Mouse (Mus musculus): ENCODE measurements around the gene Cdhr3. TPM values are rescaled to one million over a fixed set of nuclear protein-coding genes. Genes with fewer than 3 reads are reported as not detected.
A peak's percentile ranks its signal among the peaks of the same experiment; 100 is the strongest.

Cdhr3 gene
- total and polyA plus RNA-seq, 2 experiments from 2014 or later, result 0.55 to 1.0 TPM

GRCm38 (mm10) chr12:33061651-33062050 lies 31.0 kb downstream of the Cdhr3 start:
- Histone ChIP-seq H3K4me2 (ENCODE audit: low read depth, low read length, poor library complexity, severe bottlenecking) (no peak overlapping the region), H3K4me3 (ENCODE audit: low read depth, low read length) (no peak overlapping the region), H3K4me1 (ENCODE audit: insufficient read depth, low read length) (peaks cover 17% of the 10 kb centered on the region; the same call in 1 of the 2 replicates), H3K27ac (ENCODE audit: low read depth, low read length) (peak overlapping the region; percentile 6), H3K27me3 (ENCODE audit: insufficient read depth, low read length) (no peaks in the 10 kb centered on the region), H3K9ac (replicated peaks; ENCODE audit: low read length, poor library complexity, severe bottlenecking) (no peak overlapping the region), H3K36me3 (ENCODE audit: insufficient read depth, low read length) (no peaks in the 10 kb centered on the region), H3K9me3 (ENCODE audit: low read length) (no peaks in the 10 kb centered on the region)
- ATAC-seq (ENCODE audit: low FRiP score), result peak; percentile 51; the same call in 1 of the 2 replicates
- no peak for TF ChIP-seq CTCF (IDR thresholded peaks at IDR 0.05)
- no peak for DNase-seq (ENCODE audit: low spot score)
- 31% methylated on average over 8 of the region's 8 CpGs for WGBS

- H3K27me3 ChIP-seq (ENCODE audit: insufficient read depth, low read length), result no peaks in the 10 kb centered on the region
- no peaks in the 10 kb centered on the region for H3K9me3 ChIP-seq (ENCODE audit: low read length)
- 8% methylated on average over 19 of the region's 19 CpGs for WGBS
- H3K27ac ChIP-seq (ENCODE audit: low read depth, low read length), result 0 out of 2 replicates have a peak overlapping the region, but pooled peaks have one; percentile 39
- no peak overlapping the region for H3K9ac ChIP-seq (replicated peaks; ENCODE audit: low read length, poor library complexity, severe bottlenecking)
- peak; percentile 74 for TF ChIP-seq CTCF (IDR thresholded peaks at IDR 0.05)
- peak overlapping the region; percentile 39 for H3K4me2 ChIP-seq (ENCODE audit: low read depth, low read length, poor library complexity, severe bottlenecking)
- peaks cover 14% of the 10 kb centered on the region; the same call in 1 of the 2 replicates for H3K4me1 ChIP-seq (ENCODE audit: insufficient read depth, low read length)
- no peak overlapping the region for H3K4me3 ChIP-seq (ENCODE audit: low read depth, low read length)
- H3K36me3 ChIP-seq (ENCODE audit: insufficient read depth, low read length), result no peaks in the 10 kb centered on the region
- ATAC-seq (ENCODE audit: low FRiP score), result peak; percentile 70
- DNase-seq (ENCODE audit: low spot score), result peak; percentile 79
These were observed 35.2 kb downstream of the Cdhr3 start for GRCm38 (mm10) chr12:33057231-33058048.

GRCm38 (mm10) chr12:33056574-33056973 lies 36.1 kb downstream of the Cdhr3 start:
- Histone ChIP-seq H3K27ac (ENCODE audit: low read depth, low read length) (no peak overlapping the region), H3K4me2 (ENCODE audit: low read depth, low read length, poor library complexity, severe bottlenecking) (no peak overlapping the region), H3K4me3 (ENCODE audit: low read depth, low read length) (no peak overlapping the region), H3K9me3 (ENCODE audit: low read length) (no peaks in the 10 kb centered on the region), H3K36me3 (ENCODE audit: insufficient read depth, low read length) (no peaks in the 10 kb centered on the region), H3K9ac (replicated peaks; ENCODE audit: low read length, poor library complexity, severe bottlenecking) (no peak overlapping the region), H3K4me1 (ENCODE audit: insufficient read depth, low read length) (peaks cover 14% of the 10 kb centered on the region; the same call in 1 of the 2 replicates), H3K27me3 (ENCODE audit: insufficient read depth, low read length) (no peaks in the 10 kb centered on the region)
- no peak for ATAC-seq (ENCODE audit: low FRiP score)
- 43% methylated on average over 3 of the region's 3 CpGs for WGBS
- no peak for DNase-seq (ENCODE audit: low spot score)
- no peak for TF ChIP-seq CTCF (IDR thresholded peaks at IDR 0.05)

GRCm38 (mm10) chr12:33056074-33056473 lies 36.6 kb downstream of the Cdhr3 start:
- Histone ChIP-seq H3K4me2 (ENCODE audit: low read depth, low read length, poor library complexity, severe bottlenecking) (no peak overlapping the region), H3K27ac (ENCODE audit: low read depth, low read length) (no peak overlapping the region), H3K4me3 (ENCODE audit: low read depth, low read length) (no peak overlapping the region), H3K36me3 (ENCODE audit: insufficient read depth, low read length) (no peaks in the 10 kb centered on the region), H3K9ac (replicated peaks; ENCODE audit: low read length, poor library complexity, severe bottlenecking) (no peak overlapping the region), H3K9me3 (ENCODE audit: low read length) (no peaks in the 10 kb centered on the region), H3K27me3 (ENCODE audit: insufficient read depth, low read length) (no peaks in the 10 kb centered on the region), H3K4me1 (ENCODE audit: insufficient read depth, low read length) (peaks cover 11% of the 10 kb centered on the region; the same call in 1 of the 2 replicates)
- DNase-seq (ENCODE audit: low spot score) (no peak), ATAC-seq (ENCODE audit: low FRiP score) (no peak)
- 80% methylated on average over 6 of the region's 6 CpGs for WGBS
- no peak for TF ChIP-seq CTCF (IDR thresholded peaks at IDR 0.05)

GRCm38 (mm10) chr12:33053746-33054145 lies 38.9 kb downstream of the Cdhr3 start:
- Histone ChIP-seq H3K4me3 (ENCODE audit: low read depth, low read length) (no peak overlapping the region), H3K4me1 (ENCODE audit: insufficient read depth, low read length) (peaks cover 5% of the 10 kb centered on the region; the same call in 1 of the 2 replicates), H3K27me3 (ENCODE audit: insufficient read depth, low read length) (no peaks in the 10 kb centered on the region), H3K9me3 (ENCODE audit: low read length) (no peaks in the 10 kb centered on the region), H3K9ac (replicated peaks; ENCODE audit: low read length, poor library complexity, severe bottlenecking) (no peak overlapping the region), H3K4me2 (ENCODE audit: low read depth, low read length, poor library complexity, severe bottlenecking) (no peak overlapping the region), H3K27ac (ENCODE audit: low read depth, low read length) (no peak overlapping the region), H3K36me3 (ENCODE audit: insufficient read depth, low read length) (no peaks in the 10 kb centered on the region)
- no peak for DNase-seq (ENCODE audit: low spot score)
- no peak for ATAC-seq (ENCODE audit: low FRiP score)
- 73% methylated on average over 13 of the region's 13 CpGs for WGBS
- no peak for TF ChIP-seq CTCF (IDR thresholded peaks at IDR 0.05)

- H3K9ac ChIP-seq (replicated peaks; ENCODE audit: low read length, poor library complexity, severe bottlenecking), result no peak overlapping the region
- ATAC-seq (ENCODE audit: low FRiP score), result no peak
- no peak overlapping the region for H3K27ac ChIP-seq (ENCODE audit: low read depth, low read length)
- no peak for TF ChIP-seq CTCF (IDR thresholded peaks at IDR 0.05)
- 83% methylated on average over 9 of the region's 9 CpGs for WGBS
- DNase-seq (ENCODE audit: low spot score), result no peak
- no peaks in the 10 kb centered on the region for H3K36me3 ChIP-seq (ENCODE audit: insufficient read depth, low read length)
- no peaks in the 10 kb centered on the region for H3K9me3 ChIP-seq (ENCODE audit: low read length)
- peaks cover 5% of the 10 kb centered on the region; the same call in 1 of the 2 replicates for H3K4me1 ChIP-seq (ENCODE audit: insufficient read depth, low read length)
- no peaks in the 10 kb centered on the region for H3K27me3 ChIP-seq (ENCODE audit: insufficient read depth, low read length)
- no peak overlapping the region for H3K4me2 ChIP-seq (ENCODE audit: low read depth, low read length, poor library complexity, severe bottlenecking)
- no peak overlapping the region for H3K4me3 ChIP-seq (ENCODE audit: low read depth, low read length)
These were observed 39.4 kb downstream of the Cdhr3 start for GRCm38 (mm10) chr12:33053311-33053710.

Data from midbrain, postnatal 0 days (tissue).